Mouse (Mus musculus) heart, embryonic 16.5 days (tissue): ENCODE measurements at regions not wholly inside any gene's neighbourhood (a gene's known extent, or its start where the extent isn't known, plus 50 kb on each side); places are given as distances from the start of the nearest gene placed in this dataset.
"Not testable (repeated sequence)": the region's sequence is repeated elsewhere in the genome, so short reads cannot be mapped to it uniquely, and the experiment has no call there.

ENCODE experiments used
- ATAC-seq: fragments of 200-750 bp; cut with Nextera tagmentation; replicated peaks from 2 replicates; pipeline ENCODE4 v1.8.0; 2017; ENCODE audit warnings: moderate number of reproducible peaks; ENCODE audit not compliant: insufficient read depth, low FRiP score; ENCODE audit errors: extremely low read depth
- H3K27ac ChIP-seq: fragments of 300-500 bp; sonication (generic); 2 replicates; pipeline ENCODE4 v1.5.1; 2014; ENCODE audit warnings: mild to moderate bottlenecking, low read length, control low read depth, moderate library complexity
- H3K27me3 ChIP-seq: fragments of 300-500 bp; sonication (generic); 2 replicates; pipeline ENCODE4 v1.6.1; 2014; ENCODE audit warnings: low read length, mixed read lengths; ENCODE audit not compliant: control insufficient read depth, insufficient read depth
- H3K36me3 ChIP-seq: fragments of 300-500 bp; sonication (generic); 2 replicates; pipeline ENCODE4 v1.6.1; 2014; ENCODE audit not compliant: control insufficient read depth, insufficient read depth
- H3K4me1 ChIP-seq: fragments of 300-500 bp; sonication (generic); 2 replicates; pipeline ENCODE4 v1.6.1; 2014; ENCODE audit warnings: low read length, mixed read lengths; ENCODE audit not compliant: control insufficient read depth, insufficient read depth
- H3K4me2 ChIP-seq: fragments of 300-500 bp; sonication (generic); 2 replicates; pipeline ENCODE4 v1.6.1; 2014; ENCODE audit warnings: low read depth, mild to moderate bottlenecking, control low read depth, low read length
- H3K4me3 ChIP-seq: fragments of 300-500 bp; sonication (generic); 2 replicates; pipeline ENCODE4 v1.5.1; 2014; ENCODE audit warnings: mild to moderate bottlenecking, control low read depth, low read length
- H3K9ac ChIP-seq: fragments of 300-500 bp; sonication (generic); 2 replicates; pipeline ENCODE4 v1.6.1; 2014; ENCODE audit warnings: low read length, control low read depth
- H3K9me3 ChIP-seq: fragments of 300-500 bp; sonication (generic); replicated peaks from 2 replicates; pipeline ENCODE4 v1.6.1; 2016; ENCODE audit warnings: low read length; ENCODE audit not compliant: control insufficient read depth
- WGBS: fragments of 180-500 bp; shearing (Covaris S2); extraction: QIAGEN DNeasy Blood & Tissue Kit; methylation state at CpG from one replicate; pipeline ENCODE4 v1.1.7; 2014; 5-methylcytosine and 5-hydroxymethylcytosine counted together

- WGBS, result 49% methylated on average over 4 of the region's 4 CpGs
- ATAC-seq, result no peak
- H3K36me3 ChIP-seq, result no peaks in the 10 kb centered on the region
- peaks cover 3% of the 10 kb centered on the region for H3K4me1 ChIP-seq
- peaks cover 5% of the 10 kb centered on the region; the same call in 1 of the 2 replicates for H3K9me3 ChIP-seq
- H3K9ac ChIP-seq, result no peak overlapping the region
- no peak overlapping the region for H3K27ac ChIP-seq
- H3K4me3 ChIP-seq, result no peak overlapping the region
- no peak overlapping the region for H3K4me2 ChIP-seq
- no peaks in the 10 kb centered on the region for H3K27me3 ChIP-seq
These were observed 60.9 kb upstream of the Slc44a3 start for GRCm38 (mm10) chr3:121593143-121593542.

- H3K27ac ChIP-seq, result no peak overlapping the region
- WGBS, result 92% methylated on average over 9 of the region's 9 CpGs
- ATAC-seq, result no peak
- H3K27me3 ChIP-seq, result no peaks in the 10 kb centered on the region
- peaks cover 4% of the 10 kb centered on the region for H3K4me1 ChIP-seq
- H3K36me3 ChIP-seq, result no peaks in the 10 kb centered on the region
- H3K9ac ChIP-seq, result no peak overlapping the region
- H3K4me3 ChIP-seq, result no peak overlapping the region
- H3K9me3 ChIP-seq, result peaks cover 5% of the 10 kb centered on the region; the same call in 1 of the 2 replicates
- H3K4me2 ChIP-seq, result no peak overlapping the region
These were observed 57.3 kb upstream of the Slc44a3 start for GRCm38 (mm10) chr3:121589494-121589885.

- no peaks in the 10 kb centered on the region for H3K27me3 ChIP-seq
- H3K36me3 ChIP-seq, result no peaks in the 10 kb centered on the region
- no peak overlapping the region for H3K4me2 ChIP-seq
- H3K9me3 ChIP-seq, result peaks cover 5% of the 10 kb centered on the region; the same call in 1 of the 2 replicates
- H3K4me1 ChIP-seq, result peaks cover 5% of the 10 kb centered on the region
- H3K27ac ChIP-seq, result no peak overlapping the region
- 48% methylated on average over 14 of the region's 14 CpGs for WGBS
- ATAC-seq, result peak; percentile 70
- H3K4me3 ChIP-seq, result no peak overlapping the region
- no peak overlapping the region for H3K9ac ChIP-seq
These were observed 56.7 kb upstream of the Slc44a3 start for GRCm38 (mm10) chr3:121588737-121589493.

GRCm38 (mm10) chr3:121585306-121585705, 53.1 kb upstream of the Slc44a3 start:
- Histone ChIP-seq H3K9me3 (no peaks in the 10 kb centered on the region), H3K4me2 (no peak overlapping the region), H3K4me1 (peaks cover 5% of the 10 kb centered on the region), H3K27me3 (no peaks in the 10 kb centered on the region), H3K27ac (no peak overlapping the region), H3K36me3 (no peaks in the 10 kb centered on the region), H3K4me3 (no peak overlapping the region), H3K9ac (no peak overlapping the region)
- ATAC-seq, result no peak
- 90% methylated on average over 5 of the region's 5 CpGs for WGBS

GRCm38 (mm10) chr3:121584736-121585151, 52.5 kb upstream of the Slc44a3 start:
- no peaks in the 10 kb centered on the region for H3K36me3 ChIP-seq
- H3K9me3 ChIP-seq, result no peaks in the 10 kb centered on the region
- H3K9ac ChIP-seq, result no peak overlapping the region
- H3K4me2 ChIP-seq, result no peak overlapping the region
- ATAC-seq, result no peak
- no peak overlapping the region for H3K27ac ChIP-seq
- no peak overlapping the region for H3K4me3 ChIP-seq
- 62% methylated on average over 5 of the region's 5 CpGs for WGBS
- peaks cover 5% of the 10 kb centered on the region for H3K4me1 ChIP-seq
- H3K27me3 ChIP-seq, result no peaks in the 10 kb centered on the region

- Histone ChIP-seq H3K9ac (no peak overlapping the region), H3K4me1 (peaks cover 5% of the 10 kb centered on the region), H3K4me2 (no peak overlapping the region), H3K27me3 (no peaks in the 10 kb centered on the region), H3K27ac (no peak overlapping the region), H3K4me3 (no peak overlapping the region), H3K36me3 (no peaks in the 10 kb centered on the region), H3K9me3 (no peaks in the 10 kb centered on the region)
- ATAC-seq, result no peak
These were observed 52.1 kb upstream of the Slc44a3 start for GRCm38 (mm10) chr3:121584317-121584716.

GRCm38 (mm10) chr3:121582711-121583110, 50.5 kb upstream of the Slc44a3 start:
- 85% methylated on average over 4 of the region's 4 CpGs for WGBS
- H3K27ac ChIP-seq, H3K4me3 ChIP-seq, H3K4me2 ChIP-seq, H3K9ac ChIP-seq, H3K36me3 ChIP-seq, H3K4me1 ChIP-seq, H3K27me3 ChIP-seq, H3K9me3 ChIP-seq, ATAC-seq: not testable (repeated sequence)
